Mouse (Mus musculus): ENCODE measurements at regions not wholly inside any gene's neighbourhood (a gene's known extent, or its start where the extent isn't known, plus 50 kb on each side); places are given as distances from the start of the nearest gene placed in this dataset.

- no peak for TF ChIP-seq EP300 (IDR thresholded peaks at IDR 0.05; ENCODE audit: insufficient read depth, low read depth, low read length)
- TF ChIP-seq CTCF (IDR thresholded peaks at IDR 0.05; ENCODE audit: low read depth, low read length) = peak; percentile 68
- Histone ChIP-seq H3K36me3 (ENCODE audit: control insufficient read depth, insufficient read depth, low read length, poor library complexity, severe bottlenecking) (no peaks in the 10 kb centered on the region), H3K4me1 (ENCODE audit: control insufficient read depth, insufficient read depth, low read length) (no peaks in the 10 kb centered on the region), H3K9ac (ENCODE audit: low read depth, poor library complexity, severe bottlenecking) (no peak overlapping the region), H3K4me3 (ENCODE audit: low read depth, low read length) (no peak overlapping the region), H3K27me3 (ENCODE audit: control insufficient read depth, insufficient read depth, low read length, poor library complexity, severe bottlenecking) (no peaks in the 10 kb centered on the region), H3K27ac (ENCODE audit: insufficient read depth, low read length) (no peak overlapping the region), H3K9me3 (replicated peaks; ENCODE audit: control insufficient read depth, insufficient read depth, low read length, poor library complexity, severe bottlenecking) (no peaks in the 10 kb centered on the region)
Observed at GRCm38 (mm10) chr4:105316478-105317206, 159.5 kb downstream of the Plpp3 start.

GRCm38 (mm10) chr4:105318421-105318820 lies 161.3 kb downstream of the Plpp3 start:
- no peak overlapping the region for H3K4me3 ChIP-seq (ENCODE audit: low read depth, low read length)
- H3K36me3 ChIP-seq (ENCODE audit: control insufficient read depth, insufficient read depth, low read length, poor library complexity, severe bottlenecking) = no peaks in the 10 kb centered on the region
- no peak overlapping the region for H3K27ac ChIP-seq (ENCODE audit: insufficient read depth, low read length)
- H3K9ac ChIP-seq (ENCODE audit: low read depth, poor library complexity, severe bottlenecking) = no peak overlapping the region
- TF ChIP-seq CTCF (IDR thresholded peaks at IDR 0.05; ENCODE audit: low read depth, low read length) = no peak
- no peak for TF ChIP-seq EP300 (IDR thresholded peaks at IDR 0.05; ENCODE audit: insufficient read depth, low read depth, low read length)
- no peak for TF ChIP-seq POLR2A (IDR thresholded peaks at IDR 0.05; ENCODE audit: insufficient read depth, low read length)
- H3K4me1 ChIP-seq (ENCODE audit: control insufficient read depth, insufficient read depth, low read length) = no peaks in the 10 kb centered on the region
- H3K27me3 ChIP-seq (ENCODE audit: control insufficient read depth, insufficient read depth, low read length, poor library complexity, severe bottlenecking) = no peaks in the 10 kb centered on the region
- no peaks in the 10 kb centered on the region for H3K9me3 ChIP-seq (replicated peaks; ENCODE audit: control insufficient read depth, insufficient read depth, low read length, poor library complexity, severe bottlenecking)

GRCm38 (mm10) chr4:105323446-105323845 lies 166.3 kb downstream of the Plpp3 start:
- TF ChIP-seq POLR2A (IDR thresholded peaks at IDR 0.05; ENCODE audit: insufficient read depth, low read length) (no peak), EP300 (IDR thresholded peaks at IDR 0.05; ENCODE audit: insufficient read depth, low read depth, low read length) (peak; percentile 39; the same call in 1 of the 2 replicates), CTCF (IDR thresholded peaks at IDR 0.05; ENCODE audit: low read depth, low read length) (no peak)
- no peak overlapping the region for H3K9ac ChIP-seq (ENCODE audit: low read depth, poor library complexity, severe bottlenecking)
- no peak overlapping the region for H3K27ac ChIP-seq (ENCODE audit: insufficient read depth, low read length)
- no peaks in the 10 kb centered on the region for H3K27me3 ChIP-seq (ENCODE audit: control insufficient read depth, insufficient read depth, low read length, poor library complexity, severe bottlenecking)
- H3K9me3 ChIP-seq (replicated peaks; ENCODE audit: control insufficient read depth, insufficient read depth, low read length, poor library complexity, severe bottlenecking) = no peaks in the 10 kb centered on the region
- no peak overlapping the region for H3K4me3 ChIP-seq (ENCODE audit: low read depth, low read length)
- H3K36me3 ChIP-seq (ENCODE audit: control insufficient read depth, insufficient read depth, low read length, poor library complexity, severe bottlenecking) = no peaks in the 10 kb centered on the region
- H3K4me1 ChIP-seq (ENCODE audit: control insufficient read depth, insufficient read depth, low read length) = no peaks in the 10 kb centered on the region

- Histone ChIP-seq H3K27me3 (ENCODE audit: control insufficient read depth, insufficient read depth, low read length, poor library complexity, severe bottlenecking) (no peaks in the 10 kb centered on the region), H3K9ac (ENCODE audit: low read depth, poor library complexity, severe bottlenecking) (no peak overlapping the region), H3K36me3 (ENCODE audit: control insufficient read depth, insufficient read depth, low read length, poor library complexity, severe bottlenecking) (no peaks in the 10 kb centered on the region), H3K9me3 (replicated peaks; ENCODE audit: control insufficient read depth, insufficient read depth, low read length, poor library complexity, severe bottlenecking) (no peaks in the 10 kb centered on the region), H3K4me3 (ENCODE audit: low read depth, low read length) (no peak overlapping the region), H3K27ac (ENCODE audit: insufficient read depth, low read length) (no peak overlapping the region), H3K4me1 (ENCODE audit: control insufficient read depth, insufficient read depth, low read length) (no peaks in the 10 kb centered on the region)
- TF ChIP-seq POLR2A (IDR thresholded peaks at IDR 0.05; ENCODE audit: insufficient read depth, low read length) = no peak
- TF ChIP-seq EP300 (IDR thresholded peaks at IDR 0.05; ENCODE audit: insufficient read depth, low read depth, low read length) = no peak
- TF ChIP-seq CTCF (IDR thresholded peaks at IDR 0.05; ENCODE audit: low read depth, low read length) = no peak
Observed at GRCm38 (mm10) chr4:105326989-105327388, 169.8 kb downstream of the Plpp3 start.

GRCm38 (mm10) chr4:105327711-105328471 lies 170.7 kb downstream of the Plpp3 start:
- H3K4me1 ChIP-seq (ENCODE audit: control insufficient read depth, insufficient read depth, low read length) = no peaks in the 10 kb centered on the region
- TF ChIP-seq POLR2A (IDR thresholded peaks at IDR 0.05; ENCODE audit: insufficient read depth, low read length) = no peak
- TF ChIP-seq CTCF (IDR thresholded peaks at IDR 0.05; ENCODE audit: low read depth, low read length) = no peak
- TF ChIP-seq EP300 (IDR thresholded peaks at IDR 0.05; ENCODE audit: insufficient read depth, low read depth, low read length) = no peak
- H3K9me3 ChIP-seq (replicated peaks; ENCODE audit: control insufficient read depth, insufficient read depth, low read length, poor library complexity, severe bottlenecking) = no peaks in the 10 kb centered on the region
- no peak overlapping the region for H3K9ac ChIP-seq (ENCODE audit: low read depth, poor library complexity, severe bottlenecking)
- no peaks in the 10 kb centered on the region for H3K27me3 ChIP-seq (ENCODE audit: control insufficient read depth, insufficient read depth, low read length, poor library complexity, severe bottlenecking)
- H3K36me3 ChIP-seq (ENCODE audit: control insufficient read depth, insufficient read depth, low read length, poor library complexity, severe bottlenecking) = no peaks in the 10 kb centered on the region
- no peak overlapping the region for H3K27ac ChIP-seq (ENCODE audit: insufficient read depth, low read length)
- no peak overlapping the region for H3K4me3 ChIP-seq (ENCODE audit: low read depth, low read length)

- Histone ChIP-seq H3K27ac (ENCODE audit: insufficient read depth, low read length) (no peak overlapping the region), H3K27me3 (ENCODE audit: control insufficient read depth, insufficient read depth, low read length, poor library complexity, severe bottlenecking) (no peaks in the 10 kb centered on the region)
- TF ChIP-seq POLR2A (IDR thresholded peaks at IDR 0.05; ENCODE audit: insufficient read depth, low read length) = no peak
- no peak for TF ChIP-seq CTCF (IDR thresholded peaks at IDR 0.05; ENCODE audit: low read depth, low read length)
- no peak for TF ChIP-seq EP300 (IDR thresholded peaks at IDR 0.05; ENCODE audit: insufficient read depth, low read depth, low read length)
Observed at GRCm38 (mm10) chr4:105328776-105329175, 171.6 kb downstream of the Plpp3 start.

More at GRCm38 (mm10) chr4:105328776-105329175, 171.6 kb downstream of the Plpp3 start:
- H3K36me3 ChIP-seq (ENCODE audit: control insufficient read depth, insufficient read depth, low read length, poor library complexity, severe bottlenecking) = no peaks in the 10 kb centered on the region
- no peaks in the 10 kb centered on the region for H3K9me3 ChIP-seq (replicated peaks; ENCODE audit: control insufficient read depth, insufficient read depth, low read length, poor library complexity, severe bottlenecking)
- no peak overlapping the region for H3K9ac ChIP-seq (ENCODE audit: low read depth, poor library complexity, severe bottlenecking)
- no peaks in the 10 kb centered on the region for H3K4me1 ChIP-seq (ENCODE audit: control insufficient read depth, insufficient read depth, low read length)
- no peak overlapping the region for H3K4me3 ChIP-seq (ENCODE audit: low read depth, low read length)

Data from ES-Bruce4 (cell line).